Mouse (Mus musculus) megakaryocyte, embryonic 14.5 days (primary cell): ENCODE results near the gene Fndc3c1.

Source experiments
- FLI1 ChIP-seq: IDR thresholded peaks from 2 replicates; pipeline ENCODE4 v1.6.1; 2012; ENCODE audit warnings: low read length, inconsistent platforms, mixed read lengths
- GATA1 ChIP-seq: IDR thresholded peaks from 3 replicates; pipeline ENCODE4 v1.6.1; 2012; ENCODE audit warnings: mixed read lengths, low read length, inconsistent platforms, borderline replicate concordance

DNA sequence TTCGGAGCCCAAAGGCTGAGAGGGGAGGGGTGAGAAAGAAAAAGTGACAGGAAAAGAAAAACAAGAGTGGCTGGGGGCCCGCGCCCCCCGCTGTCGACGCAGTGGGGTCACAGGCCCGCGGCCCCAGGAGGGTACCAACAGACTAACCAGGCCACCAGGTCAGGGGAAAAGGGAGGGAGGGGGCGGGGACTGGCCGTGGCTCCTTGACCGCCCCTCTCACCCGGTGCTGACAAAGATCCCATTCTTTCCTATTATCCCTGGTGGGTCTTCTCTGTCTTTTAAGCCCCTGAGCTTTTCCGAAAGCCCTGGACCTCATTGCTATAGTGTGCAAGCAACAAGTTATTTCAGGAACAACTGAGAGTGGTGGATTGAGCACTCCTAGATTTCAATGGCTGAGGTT is 470 bp upstream of the Fndc3c1 start:
- no peak for TF ChIP-seq GATA1
- no peak for TF ChIP-seq FLI1
